Mouse (Mus musculus) thymus, adult 2 months (tissue): Measurements from ENCODE around the gene Itga6.

Experiments
- CTCF ChIP-seq: fragments of 200-500 bp; IDR thresholded peaks from 2 replicates; pipeline ENCODE4 v1.5.1; 2012; ENCODE audit warnings: mild to moderate bottlenecking, control low read depth, low read length, moderate library complexity, borderline replicate concordance; ENCODE audit not compliant: control insufficient read depth, poor library complexity, insufficient read depth; ENCODE audit errors: extremely low read depth
- POLR2A ChIP-seq: fragments of 200-500 bp; IDR thresholded peaks from 2 replicates; pipeline ENCODE4 v1.6.1; 2012; ENCODE audit warnings: mild to moderate bottlenecking, low read length, control low read depth, moderate library complexity; ENCODE audit not compliant: control insufficient read depth, poor library complexity, insufficient read depth; ENCODE audit errors: extremely low read depth

- TF ChIP-seq CTCF (no peak), POLR2A (peak; percentile 75)
These were observed 68.6 kb downstream of the Itga6 start for GRCm38 (mm10) chr2:71814016-71814415.
